Mouse (Mus musculus) erythroid progenitor cell, adult 5-6 weeks (primary cell): Measurements from ENCODE around the gene Sel1l3. TPM values are rescaled to one million over a fixed set of nuclear protein-coding genes. Genes with fewer than 3 reads are reported as not detected.

Experiments used
- ATAC-seq: replicated peaks from 2 replicates; pipeline ENCODE4 v1.8.0; 2016; ENCODE audit warnings: moderate number of reproducible peaks, mild to moderate bottlenecking, moderate TSS enrichment, inconsistent platforms; ENCODE audit not compliant: poor library complexity, low FRiP score, severe bottlenecking
- total RNA-seq, 2 experiments: library from RNA; stranded (forward) in 1 of 2; stranded (reverse) in 1 of 2; fragments of 150-400 nt in 1 of 2; fragments of 186-747, 209-891 nt in 1 of 2; gene quantifications; 2 replicates each; pipeline versions ENCODE4 v1.2.3 to v1.2.4; 2015 to 2017; ENCODE audit warnings: low replicate concordance in 2 of 2

Sel1l3 gene
- total RNA-seq, 2 experiments from 2014 or later = not detected

DNA sequence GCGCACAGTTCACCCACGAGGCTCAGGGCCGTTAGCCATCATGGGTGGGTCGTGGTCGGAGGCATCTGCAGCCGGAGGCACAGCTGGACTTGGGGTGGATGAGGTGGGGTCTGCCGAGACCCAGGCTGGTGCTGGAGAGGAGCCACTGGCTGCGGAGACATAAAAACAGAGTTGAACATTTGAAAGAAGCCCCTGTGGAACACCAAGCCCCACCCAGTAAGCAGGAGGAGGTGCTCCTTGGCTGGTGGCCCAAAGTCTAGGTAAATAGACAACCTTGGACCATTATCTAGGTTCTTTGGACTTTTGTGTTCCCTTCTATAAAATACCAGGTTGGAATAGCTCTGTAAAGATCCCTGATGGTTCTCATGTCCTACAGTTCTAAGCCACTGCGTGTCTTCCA lies 105.7 kb downstream of the Sel1l3 start:
- no peak for ATAC-seq

DNA sequence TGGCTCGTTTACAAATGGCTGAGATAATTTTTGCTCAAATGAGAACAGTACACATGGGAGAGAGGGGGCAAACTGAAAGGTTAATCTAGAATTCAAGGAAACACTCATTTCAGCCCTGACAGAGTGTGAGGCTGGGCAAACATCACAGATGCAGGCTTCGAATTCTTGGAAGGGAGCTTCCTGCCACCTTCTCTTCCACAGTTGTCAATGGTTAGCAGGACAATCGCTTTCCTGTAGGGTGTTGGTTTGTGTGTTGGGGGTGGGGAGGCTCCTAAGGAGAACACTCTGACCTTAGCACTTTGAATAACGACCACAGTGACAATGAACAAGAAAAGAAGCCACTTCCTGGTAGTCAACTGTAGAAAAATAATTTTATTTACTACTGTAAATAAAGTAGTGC lies 107.0 kb downstream of the Sel1l3 start:
- no peak for ATAC-seq

DNA sequence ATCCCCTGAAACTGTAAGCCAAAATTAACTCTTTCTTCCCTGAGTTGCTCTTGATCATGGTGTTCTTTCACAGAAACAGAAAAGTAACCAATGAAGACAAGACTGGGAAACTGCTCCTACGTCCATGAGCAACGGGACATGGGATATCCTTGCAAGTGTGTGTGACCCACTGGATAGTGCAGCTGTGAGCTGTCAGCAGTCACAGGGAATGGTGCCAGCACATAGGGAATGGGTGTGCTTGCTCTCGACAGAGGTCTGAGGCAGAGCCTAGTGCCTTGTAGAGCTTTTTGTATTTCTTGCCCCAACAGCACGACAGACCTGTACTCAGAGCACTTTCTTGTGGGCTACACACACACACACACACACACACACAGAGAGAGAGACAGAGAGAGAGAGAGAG lies 107.6 kb downstream of the Sel1l3 start:
- no peak for ATAC-seq

DNA sequence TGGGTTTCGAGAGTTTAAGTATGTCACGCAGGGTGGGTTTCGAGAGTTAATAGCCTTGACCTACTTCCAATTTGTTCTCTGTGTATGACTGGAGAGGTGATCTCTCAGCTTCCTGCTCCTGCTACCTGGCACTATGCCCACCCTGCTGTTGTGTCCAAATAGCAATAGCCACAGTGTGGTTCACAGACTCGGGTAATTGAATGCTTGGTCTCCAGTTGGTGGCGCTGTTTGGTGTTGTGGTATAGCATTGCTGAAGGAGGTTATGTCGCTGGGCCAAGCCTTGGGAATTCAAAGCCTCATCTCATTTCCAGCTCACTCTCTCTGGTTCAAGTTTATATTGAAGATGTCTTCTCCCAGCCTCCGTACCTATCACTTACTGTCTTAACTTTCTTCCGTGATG lies 108.0 kb downstream of the Sel1l3 start:
- ATAC-seq = no peak

DNA sequence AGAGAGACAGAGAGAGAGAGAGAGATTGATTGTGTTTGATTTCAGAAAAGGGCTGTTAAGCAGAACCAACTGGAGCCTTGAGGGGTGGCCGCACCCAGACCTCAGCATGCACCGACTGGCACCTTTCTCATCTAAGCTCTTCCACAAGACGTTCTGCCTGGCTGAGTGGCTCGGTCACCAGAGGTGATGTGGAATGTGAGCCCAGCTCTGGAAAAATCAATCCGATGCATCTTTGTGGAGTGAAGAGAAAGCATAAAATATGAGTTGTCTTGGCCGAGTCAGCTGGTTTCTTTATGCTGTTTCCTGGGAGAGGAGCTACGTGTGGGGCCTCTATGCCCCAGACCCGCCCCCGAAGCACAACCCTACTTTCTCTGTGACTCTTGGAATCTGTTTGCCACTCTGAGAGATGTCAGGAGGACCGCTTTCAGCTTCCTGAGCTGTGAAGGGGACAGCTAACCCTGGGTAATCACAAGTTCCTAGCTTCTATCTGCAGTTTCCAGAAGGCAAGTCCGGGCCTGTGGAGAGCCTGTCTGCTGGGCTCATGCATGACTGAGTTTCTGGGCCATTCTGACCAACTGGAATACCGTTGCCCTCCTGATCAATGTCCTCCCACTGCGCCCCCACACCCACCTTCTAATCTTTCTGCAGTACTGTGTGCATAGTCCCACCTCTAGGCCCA lies 109.4 kb downstream of the Sel1l3 start:
- no peak for ATAC-seq

DNA sequence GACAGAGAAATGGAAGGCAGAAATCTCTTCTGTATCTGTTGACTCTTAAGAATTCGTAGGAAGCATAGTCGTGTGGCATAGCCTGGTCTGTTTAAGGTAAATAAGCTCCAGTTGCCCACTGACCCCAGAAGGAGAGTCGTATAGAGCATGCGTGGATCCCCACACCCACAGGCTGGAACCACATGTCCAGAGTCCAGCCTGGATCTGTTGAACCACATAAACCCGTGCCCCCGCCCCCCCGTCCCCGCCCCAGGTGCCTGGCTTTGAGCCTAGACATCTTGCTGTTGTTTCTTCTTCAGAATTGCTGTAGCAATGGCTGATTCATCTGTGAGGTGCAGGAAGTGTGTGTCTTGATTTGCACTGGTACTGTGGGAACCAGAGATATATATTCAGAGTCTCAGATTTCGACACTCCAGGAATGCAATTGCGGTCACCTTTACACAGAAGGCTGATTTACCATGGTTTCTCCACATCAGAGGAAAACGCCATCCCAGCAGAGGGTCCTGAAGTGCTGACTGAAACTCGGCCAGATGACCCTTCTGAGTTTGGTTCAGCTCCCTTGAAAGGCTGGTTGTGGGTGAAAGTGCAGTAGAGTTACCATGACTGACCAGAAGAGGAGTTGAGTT lies 111.8 kb downstream of the Sel1l3 start:
- ATAC-seq = no peak

DNA sequence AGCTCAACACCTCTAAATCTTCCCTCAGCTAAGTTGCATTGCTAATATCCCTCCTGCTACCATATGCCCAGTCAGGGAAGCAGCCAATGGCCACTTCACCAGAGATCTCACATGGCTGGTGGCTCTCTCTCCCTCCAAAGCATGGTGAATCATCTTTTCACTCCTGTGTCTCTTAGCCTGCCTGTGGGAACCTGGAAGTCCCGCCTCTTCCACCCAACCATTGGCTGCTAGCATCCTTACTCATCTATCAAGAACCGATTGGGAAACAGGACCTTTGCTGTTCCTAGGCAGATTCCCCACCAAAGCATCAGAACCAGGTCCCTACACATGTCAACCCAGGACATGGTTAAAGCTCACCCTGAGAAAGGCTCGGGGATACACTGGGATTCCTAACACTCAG lies 122.4 kb downstream of the Sel1l3 start:
- no peak for ATAC-seq

DNA sequence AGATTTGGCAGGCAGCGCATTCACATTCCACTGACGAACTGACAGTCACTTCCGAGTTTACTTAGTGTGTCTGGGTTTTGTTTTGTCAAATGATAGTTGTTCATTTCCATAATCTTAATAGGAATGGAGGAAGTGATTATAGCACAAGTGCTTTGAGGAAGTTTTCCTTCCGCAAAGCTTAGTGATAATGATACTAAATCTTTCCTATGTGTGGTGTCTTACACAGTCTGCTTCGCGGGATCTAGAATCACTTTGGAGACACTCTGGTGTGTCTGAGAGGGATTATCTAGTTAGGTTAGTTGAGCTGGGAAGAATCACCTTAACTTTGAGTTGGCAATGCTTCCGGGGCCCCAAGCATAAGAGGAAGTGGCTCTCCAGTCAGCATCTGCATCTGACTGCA lies 126.3 kb downstream of the Sel1l3 start:
- no peak for ATAC-seq

DNA sequence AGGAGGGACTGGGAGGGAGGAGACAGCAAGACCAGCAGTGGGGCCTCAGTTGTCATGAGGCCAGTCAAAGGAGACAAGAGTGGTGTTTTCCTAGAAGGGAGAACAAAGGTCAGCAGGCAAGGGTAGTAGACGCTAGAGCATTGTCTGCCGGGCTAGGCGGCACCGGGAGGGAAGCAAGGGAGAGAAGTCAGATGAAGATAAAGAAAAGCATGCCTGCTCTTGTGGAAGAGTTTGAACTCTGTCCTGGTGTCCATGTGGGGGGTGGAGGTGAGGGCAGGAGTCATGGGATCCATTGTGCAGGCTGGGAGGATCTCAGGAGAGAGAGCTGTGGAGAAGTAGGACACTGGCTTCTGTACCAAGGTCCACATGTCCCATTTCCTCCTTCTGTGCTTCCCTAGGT lies 135.3 kb downstream of the Sel1l3 start:
- no peak for ATAC-seq

DNA sequence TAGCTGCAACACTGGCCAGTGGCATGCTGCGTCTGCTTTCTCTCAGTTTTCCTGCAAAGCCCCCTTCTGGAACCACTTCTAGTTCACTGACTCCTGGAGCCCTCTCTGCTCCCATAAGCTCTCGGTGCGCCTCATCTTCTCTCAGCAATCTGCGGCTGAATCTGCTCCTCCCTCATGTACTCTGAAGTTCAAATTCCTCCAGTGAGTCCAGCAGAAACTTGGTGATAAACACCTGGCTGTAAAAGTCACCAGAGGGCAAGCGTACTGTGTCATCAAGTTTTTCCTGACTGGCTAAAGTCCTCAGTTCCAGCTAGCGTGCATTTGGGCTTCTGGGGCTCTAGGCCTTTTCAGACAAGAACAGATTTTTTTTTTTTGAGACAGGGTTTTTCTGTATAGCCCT lies 139.2 kb downstream of the Sel1l3 start:
- ATAC-seq = no peak

DNA sequence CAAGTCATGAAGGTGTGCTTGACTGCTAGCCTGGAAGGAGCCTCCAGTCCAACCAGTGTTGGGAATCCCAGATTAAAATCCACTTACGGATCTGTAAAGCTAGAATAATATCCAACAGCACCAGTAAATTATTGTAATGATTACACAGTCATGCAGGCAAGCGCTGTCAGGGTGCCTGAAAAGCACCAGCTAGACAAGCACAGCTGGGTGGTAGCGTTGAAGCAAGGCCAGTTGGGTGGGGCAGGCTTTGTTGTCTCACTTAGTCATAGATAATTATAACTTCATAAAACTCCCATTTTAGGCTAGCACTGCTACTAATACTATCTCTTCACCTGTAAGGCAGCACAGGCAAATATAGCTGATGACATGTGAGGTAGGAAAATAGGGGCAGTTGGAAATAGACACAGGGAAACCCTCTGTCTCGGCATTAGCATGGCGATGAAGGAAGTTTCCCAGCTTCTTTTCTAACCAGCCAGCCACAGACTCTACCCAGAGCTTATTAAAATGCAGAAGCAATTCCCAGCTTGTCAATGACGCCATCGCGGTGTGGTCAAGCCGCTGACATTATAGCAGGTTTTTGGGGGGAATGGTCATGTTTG lies 152.1 kb downstream of the Sel1l3 start:
- ATAC-seq = no peak

Other genes with a start within 250 kb of the Sel1l3 start
- gene Slc34a2, start 175.8 kb downstream of the Sel1l3 start, total RNA-seq (2015; ENCODE audit: low replicate concordance) = not detected in 2 replicates
- not detected in 2 replicates for gene Slc34a2, start 175.8 kb downstream of the Sel1l3 start, total RNA-seq (2017; ENCODE audit: low replicate concordance)
- gene Smim20, start 53.2 kb upstream of the Sel1l3 start, total RNA-seq (2015; ENCODE audit: low replicate concordance) = 1.3 and 28.8 TPM in 2 replicates
- 12.8 and 16.4 TPM in 2 replicates for gene Smim20, start 53.2 kb upstream of the Sel1l3 start, total RNA-seq (2017; ENCODE audit: low replicate concordance)